Mouse (Mus musculus) left cerebral cortex, adult 9 months (tissue): ENCODE results near the gene Lrrc49.

Experiments
- DNase-seq, 2 experiments: peaks; one replicate each; pipeline ENCODE4 v3.0.0; 2022; ENCODE audit warnings: low spot score in 2 of 2

Lrrc49 gene

DNA sequence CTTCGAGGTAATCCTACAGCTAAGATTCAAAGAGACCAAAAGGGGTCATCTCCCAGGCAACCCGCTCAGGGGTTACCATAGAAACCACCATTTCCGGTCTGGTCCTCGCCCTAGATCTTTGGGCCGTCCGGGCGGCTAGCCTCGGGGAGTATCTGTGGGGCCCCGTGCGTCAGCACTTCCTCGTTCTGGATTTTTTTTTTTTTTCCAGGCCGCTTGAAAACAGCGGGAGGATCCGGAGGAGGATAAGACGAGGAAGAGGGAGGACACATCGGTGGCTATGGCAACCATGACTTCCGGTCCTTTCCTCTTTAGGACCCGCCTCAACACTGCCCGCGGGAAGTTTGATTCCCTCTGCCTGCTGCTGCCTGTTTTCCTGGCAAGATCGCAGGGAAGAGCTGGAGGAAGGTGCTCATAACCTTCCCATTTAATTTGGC is at the start of gene Lrrc49:
Gene Lrrc49, minus strand, starts transcription at position 268 of the 434 bp plus-strand sequence.
- peak; percentile 83 to 91 for DNase-seq

DNA sequence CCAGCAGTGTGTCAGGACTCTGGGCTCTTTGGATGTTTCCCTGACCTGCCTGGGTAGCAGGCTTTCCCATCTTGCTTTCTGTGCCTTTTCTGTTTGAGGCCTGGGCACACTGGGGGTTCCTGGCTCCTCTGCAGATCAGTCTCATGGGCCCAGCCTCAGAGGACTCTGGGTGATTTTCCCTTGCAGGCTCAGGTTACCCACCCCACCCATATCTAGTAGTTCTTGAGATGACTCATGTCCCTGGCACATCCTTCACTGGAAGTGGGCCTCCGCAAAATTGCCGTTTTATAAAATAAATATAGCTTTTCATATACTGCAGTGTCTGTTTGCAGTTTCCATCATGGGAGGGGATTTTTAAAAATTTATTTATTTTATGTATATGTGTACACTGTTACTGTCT is 46.4 kb upstream of the Lrrc49 start:
- DNase-seq = peak in 1 of 2 experiments; percentile 47

DNA sequence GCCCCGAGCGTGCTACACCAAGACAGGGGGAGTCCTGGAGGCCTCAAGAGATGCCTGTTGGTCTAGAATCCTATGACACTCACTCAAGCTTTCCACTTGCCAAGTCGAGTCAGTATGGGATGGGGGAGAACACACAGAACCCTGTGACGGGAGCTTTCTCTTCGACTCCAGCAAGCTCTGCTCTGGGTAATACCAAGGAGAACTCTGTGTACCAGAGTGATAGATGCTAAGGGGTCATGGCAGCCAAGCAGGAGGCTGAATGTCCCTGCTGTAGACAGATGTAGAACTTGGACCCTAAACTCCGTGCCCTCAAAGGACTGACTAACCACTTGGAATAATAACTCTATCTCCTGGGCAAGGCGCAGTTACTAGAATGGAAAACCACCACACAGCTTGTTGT is 37.0 kb upstream of the Lrrc49 start:
- DNase-seq = no peak

DNA sequence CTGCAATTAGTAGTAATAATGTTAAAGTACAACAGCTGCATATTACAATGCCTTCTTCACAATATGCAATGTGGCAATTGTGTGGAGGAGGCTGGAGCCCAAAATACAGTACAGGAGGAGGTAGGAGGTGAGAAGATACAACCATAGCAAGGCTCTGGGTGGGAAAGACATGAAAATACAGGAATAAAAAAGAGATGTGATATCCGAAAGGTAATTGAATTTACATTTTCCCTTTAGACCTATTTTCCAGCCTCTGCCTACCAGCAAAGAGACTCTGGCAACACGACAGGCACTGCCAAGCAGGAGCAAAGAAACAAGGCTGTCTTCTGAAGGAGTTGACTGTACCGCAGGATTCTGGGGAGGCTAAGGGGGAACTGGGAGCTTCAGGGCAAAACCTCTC is 31.7 kb upstream of the Lrrc49 start:
- DNase-seq = no peak

DNA sequence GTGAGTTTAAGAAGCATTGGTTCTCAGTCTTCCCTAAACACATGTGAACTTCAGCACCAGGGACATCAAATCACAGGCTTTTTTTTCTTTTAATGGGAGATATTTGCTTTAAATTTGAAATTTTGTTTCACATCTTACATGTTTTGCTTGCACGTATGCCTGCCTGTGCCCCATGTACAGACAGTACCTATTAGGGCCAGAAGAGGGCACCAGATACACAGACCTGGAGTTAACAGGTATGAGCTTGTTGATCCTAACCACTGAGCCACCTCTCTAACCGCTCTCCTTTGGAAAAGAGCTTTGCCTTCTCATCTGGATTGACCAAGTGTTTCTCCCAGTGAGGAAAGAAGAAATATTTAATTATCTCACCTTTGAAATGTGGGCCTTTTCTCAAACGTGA is 30.3 kb upstream of the Lrrc49 start:
- DNase-seq = peak in 1 of 2 experiments; percentile 48

DNA sequence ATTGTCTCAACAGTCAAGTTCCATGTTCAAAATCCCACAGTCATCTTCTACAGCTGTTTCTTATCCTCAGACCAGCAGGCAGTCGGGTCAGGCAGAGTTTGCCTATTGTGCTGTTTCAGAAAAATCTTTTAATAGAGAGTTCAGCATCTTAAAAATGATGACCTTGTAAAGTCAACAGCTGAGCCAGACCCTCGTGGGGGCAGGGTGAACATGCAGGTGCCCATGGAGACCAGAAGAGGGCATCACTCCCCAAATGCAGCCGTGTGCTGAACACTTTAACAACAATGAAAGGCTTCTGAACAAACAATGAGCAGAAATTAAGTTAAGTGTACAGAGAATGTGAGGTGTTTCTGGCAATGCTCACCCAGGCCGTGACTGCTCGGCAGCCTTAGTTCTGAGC is 27.9 kb upstream of the Lrrc49 start:
- DNase-seq = no peak

DNA sequence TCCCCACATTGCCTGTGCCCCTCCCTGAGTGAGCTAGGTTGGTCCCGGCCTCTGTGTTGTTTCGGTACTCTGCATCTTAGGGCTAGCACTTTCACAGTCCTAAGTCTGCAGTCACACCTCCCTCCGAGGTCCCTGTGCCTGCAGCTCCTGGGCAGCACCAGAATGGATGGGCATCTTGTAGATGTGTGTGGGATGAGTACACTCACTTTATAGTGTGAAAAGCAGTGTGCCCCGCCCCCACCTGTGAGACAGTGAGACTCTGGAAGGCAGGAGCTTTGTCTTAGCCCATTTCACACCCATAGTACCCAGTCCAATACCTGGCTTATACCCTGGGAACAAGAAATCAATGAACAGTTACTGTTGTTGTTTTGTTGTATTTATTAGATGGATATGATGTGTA is 27.3 kb upstream of the Lrrc49 start:
- DNase-seq = peak in 1 of 2 experiments; percentile 57

DNA sequence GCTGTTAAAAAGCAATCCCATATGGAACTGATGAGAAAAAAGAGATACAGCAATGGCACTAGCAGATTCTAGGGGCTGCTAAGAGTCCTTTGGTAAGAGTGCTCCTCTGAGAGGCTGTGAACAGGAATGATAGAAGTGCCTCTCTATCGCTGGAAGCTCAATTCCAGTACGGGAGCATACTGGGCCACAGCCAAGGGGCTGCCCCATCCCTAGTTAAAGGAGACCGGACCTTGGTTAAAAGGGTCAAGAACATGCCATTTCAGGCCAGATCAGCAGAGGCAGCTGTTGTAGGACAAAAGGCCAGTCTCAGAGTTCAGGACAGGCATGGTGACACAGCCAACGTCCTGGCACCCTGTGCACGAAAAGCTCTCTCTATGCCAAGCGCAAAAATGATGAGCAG is 26.2 kb upstream of the Lrrc49 start:
- DNase-seq = peak in 1 of 2 experiments; percentile 44

DNA sequence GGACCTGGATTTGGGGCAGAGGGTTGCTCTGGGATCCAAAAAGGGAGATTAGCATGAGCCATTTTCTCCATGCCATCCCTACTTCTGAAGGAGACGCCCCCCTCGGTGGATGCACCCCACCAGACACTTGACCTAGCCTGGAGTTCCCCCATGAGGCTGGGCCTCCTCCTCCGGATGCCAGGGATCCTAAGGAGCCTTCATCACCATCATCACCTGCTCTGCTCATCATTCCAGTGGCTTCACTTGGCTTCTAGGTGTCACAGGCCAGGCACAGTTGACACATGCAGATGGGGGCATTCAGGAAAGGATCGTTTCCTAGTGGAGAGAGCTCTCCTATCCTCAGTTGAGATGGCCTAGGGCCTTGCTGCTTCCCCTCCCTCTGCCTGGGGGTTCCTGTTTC is 25.7 kb upstream of the Lrrc49 start:
- no peak for DNase-seq

DNA sequence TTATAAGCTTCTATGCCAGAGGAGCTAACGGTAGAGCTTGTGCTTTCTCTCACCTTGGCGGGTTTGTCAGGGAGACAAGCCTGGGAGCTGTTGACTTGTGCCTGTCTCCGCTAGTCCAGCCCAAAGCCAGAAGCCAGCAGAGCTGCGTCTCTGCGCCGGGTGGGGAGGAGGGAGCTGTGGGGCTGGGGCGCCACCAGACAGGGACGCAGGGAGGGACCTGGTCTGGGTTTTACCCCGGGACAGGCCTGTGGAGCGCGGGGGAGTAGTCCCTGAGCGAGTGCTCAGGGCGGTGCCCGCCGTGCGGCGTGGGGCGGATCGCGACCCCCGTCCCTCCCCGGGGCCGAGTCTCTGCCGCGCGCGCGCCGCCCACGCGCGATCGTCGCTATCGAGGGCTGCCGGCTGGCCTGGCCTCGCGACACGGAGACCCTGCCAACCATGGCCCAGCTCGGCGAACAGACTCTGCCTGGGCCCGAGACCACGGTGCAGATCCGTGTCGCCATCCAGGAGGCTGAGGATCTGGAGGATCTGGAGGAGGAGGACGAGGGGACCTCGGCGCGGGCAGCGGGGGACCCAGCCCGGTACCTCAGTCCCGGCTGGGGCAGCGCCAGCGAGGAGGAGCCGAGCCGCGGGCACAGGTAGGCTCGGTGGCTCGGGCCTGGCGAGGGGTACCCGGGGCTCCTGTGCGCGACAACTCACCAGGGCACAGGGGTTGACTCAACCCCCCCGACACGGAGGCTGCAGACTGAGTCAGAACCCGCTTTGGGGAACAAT is 25.0 kb upstream of the Lrrc49 start, which contains the start of gene Larp6:
Gene Larp6, plus strand, starts transcription at position 219 of the 771 bp plus-strand sequence.
- peak in 1 of 2 experiments; percentile 67 for DNase-seq

DNA sequence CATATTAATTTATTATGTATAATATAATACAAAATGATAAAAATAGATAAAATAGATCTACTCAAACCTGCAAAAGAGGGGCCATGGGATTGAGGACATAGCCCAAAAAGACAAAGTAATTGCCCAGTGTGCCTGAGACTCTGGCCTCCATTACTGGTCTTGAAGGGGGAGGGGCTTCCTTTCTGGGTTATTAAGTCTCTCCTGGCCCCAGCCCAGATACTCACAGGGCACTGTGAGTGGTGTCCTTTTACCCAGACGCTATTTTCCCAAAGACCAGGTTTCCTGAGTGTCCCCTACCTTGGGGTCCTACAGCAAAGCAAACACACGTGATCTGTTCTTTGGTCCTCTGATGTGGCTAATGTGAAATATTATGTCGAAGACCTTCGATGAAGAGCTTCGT is 24.1 kb upstream of the Lrrc49 start:
- DNase-seq = no peak

DNA sequence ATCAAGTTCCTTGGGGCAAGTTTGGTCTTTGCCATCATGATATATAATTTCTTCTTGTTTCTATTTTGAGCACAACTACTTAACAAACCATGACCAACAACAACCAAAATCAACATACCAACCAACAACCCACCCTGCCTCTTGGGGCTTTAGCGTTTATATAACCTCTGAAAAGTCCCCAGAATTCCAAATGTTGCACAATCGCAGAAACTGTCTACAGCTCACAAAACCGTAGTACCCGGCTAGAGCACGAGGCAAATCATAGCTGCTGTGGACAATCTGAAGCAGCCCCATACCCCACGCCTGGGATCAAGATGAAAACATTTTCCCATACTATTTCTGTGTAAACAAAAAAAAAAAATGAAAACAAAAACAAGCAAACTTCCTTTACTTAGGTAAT is 21.8 kb upstream of the Lrrc49 start:
- no peak for DNase-seq

DNA sequence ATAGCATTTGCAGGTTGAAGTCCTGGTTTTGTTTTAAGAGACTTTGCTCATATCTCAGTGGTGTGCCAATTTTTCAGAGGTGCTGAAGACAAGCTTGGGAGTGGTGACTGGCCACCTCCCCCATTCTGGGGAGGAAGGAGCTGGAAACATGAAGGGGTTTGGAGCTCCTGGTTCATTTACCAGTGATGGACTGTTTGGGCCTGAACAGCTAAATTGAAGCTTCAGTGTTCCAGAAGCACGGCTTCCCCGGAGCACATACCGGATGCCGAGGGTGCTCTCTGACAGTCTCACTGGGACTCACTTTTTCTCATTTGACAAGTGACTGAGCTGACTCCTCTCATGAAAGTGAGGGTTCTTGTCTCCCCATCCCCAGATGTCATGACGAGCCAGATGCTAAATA is 20.6 kb upstream of the Lrrc49 start:
- no peak for DNase-seq

DNA sequence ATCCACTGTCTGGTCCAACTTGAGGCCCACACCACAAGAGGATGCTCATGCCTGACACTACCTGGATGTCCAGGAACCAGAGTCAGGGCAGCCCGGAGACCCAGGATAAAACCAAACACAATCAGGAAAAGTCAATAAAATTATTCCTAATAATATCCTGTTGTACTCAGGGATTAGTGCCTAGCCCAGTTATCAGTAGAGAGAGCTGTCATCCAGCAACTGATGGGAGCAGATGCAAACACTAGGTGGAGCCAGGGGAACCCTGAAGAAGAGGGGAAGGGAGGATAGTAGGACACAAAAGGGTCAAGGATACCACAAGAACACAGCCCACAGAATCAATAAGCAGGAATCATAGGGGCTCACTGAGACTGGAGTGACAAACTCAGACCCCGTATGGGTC is 19.6 kb upstream of the Lrrc49 start:
- no peak for DNase-seq

DNA sequence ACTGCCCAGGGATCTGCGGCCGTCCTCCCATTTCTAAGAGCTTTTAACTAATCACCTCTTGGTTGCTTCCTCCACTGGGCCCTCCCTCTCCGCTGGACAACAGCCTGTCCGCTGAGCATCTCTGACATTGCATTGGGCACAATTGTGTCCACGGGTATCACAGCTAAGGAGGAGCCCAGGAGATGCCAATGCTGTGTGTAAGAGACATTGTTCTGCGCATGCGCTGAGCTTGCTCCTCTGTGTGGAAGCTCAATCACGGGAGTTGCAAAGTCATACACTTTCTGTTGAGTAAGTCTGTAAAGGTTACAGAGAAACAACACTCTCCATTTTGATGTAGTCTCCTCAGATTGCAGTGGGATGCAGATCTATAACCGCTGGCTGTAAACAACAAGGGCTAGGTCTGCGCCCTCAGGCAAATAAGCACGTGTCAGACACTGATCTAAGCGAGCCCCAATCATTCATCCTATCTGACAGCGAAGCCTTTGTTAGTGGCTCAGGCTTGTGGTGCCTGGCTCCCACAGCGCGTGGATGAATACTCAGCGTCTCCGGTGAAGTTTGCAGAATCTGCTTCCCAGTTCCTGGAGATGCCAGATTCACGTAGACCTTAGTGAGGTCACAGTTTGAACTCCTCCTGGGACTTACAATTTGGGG is 11.7 kb upstream of the Lrrc49 start:
- no peak for DNase-seq

DNA sequence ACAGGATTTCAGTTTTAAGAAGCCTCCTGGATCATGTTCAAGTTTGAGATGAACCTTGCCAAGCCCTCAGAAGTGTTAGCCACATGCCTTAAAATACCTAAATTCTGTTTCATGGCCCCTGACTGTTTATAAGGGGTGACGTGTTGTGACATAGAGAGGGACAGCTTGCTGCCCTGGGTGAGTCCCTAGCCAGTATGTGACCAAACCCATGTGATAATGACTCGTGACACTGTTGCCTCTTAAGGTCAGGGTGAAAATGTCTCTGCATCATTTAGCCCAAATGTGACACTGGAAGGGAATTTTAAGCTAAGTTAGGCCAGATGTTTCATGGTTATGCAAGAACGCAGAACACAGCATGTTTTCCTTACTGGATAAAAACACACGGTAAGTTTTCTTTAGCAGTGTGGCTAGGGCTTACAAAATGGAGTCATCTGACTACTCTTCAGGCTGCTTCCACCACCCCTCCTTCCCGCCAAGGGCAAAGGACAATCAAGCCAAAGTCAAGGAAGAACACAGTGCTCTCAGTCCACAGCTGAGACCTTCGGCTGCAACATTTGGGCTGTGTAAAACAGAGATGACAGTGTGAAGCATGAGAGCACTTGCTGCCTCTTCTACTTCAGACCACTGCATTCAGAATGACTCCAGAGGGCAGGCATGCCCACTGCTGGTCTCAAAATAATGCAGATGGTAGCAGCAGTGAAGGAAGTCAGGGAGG is 8.5 kb upstream of the Lrrc49 start:
- DNase-seq = no peak

DNA sequence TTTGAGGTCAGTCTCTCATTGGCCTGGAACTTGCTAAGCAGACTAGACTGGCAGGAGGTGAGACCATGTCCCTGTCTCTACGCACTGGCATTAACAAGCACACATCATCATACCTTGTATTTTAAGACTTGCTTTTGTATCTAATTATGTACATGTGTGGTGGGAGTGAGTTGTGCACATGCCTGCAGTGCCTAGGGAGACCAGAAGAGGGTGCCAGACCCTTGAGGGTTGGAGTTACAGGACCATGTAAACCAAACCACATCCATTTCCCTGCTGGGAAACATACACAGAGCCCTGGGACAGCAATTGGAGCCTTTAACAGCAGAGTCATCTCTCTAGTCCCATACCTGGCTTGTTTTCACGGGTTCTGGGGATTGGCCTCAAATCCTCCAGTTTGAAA is 6.0 kb upstream of the Lrrc49 start:
- DNase-seq = no peak

DNA sequence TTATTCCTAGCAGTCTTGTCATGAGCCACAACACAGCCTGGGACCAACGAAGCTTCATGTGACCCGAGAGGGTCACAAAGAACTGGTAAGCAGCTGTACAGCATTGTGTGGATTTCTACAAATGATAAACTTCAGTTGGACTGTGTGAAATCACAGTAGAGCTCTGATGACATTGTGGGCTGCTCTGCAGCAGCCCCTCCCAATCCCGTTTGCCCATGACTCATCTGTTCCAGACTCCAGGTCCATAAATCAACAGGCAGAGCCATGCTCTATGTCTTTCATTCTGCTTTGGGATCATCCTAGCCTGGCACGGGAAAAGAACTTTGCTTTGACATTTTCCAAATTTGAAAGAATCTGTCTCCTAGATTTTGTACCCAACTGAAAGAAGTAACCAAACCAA is 4.7 kb upstream of the Lrrc49 start:
- DNase-seq = no peak

DNA sequence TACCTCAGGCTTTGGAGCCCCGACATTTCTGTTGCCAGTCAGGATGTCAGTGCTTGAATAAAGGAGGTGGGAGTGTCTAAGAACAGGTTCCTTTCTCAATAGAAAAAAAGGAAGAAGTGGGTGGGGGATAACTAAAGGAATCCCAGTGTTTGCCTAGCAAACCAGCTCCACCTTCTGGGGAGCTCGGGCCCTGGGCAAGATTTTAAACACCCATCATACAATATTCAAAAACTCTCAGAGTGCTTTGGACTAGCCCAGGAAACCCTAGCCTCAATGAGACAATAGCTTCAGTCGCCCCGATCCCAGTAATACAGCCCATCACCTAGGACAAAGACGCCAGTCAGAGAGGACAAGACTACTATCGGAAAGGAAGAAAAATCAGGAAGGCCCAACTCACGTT is 543 bp downstream of the Lrrc49 start:
- DNase-seq = peak in 1 of 2 experiments; percentile 69

DNA sequence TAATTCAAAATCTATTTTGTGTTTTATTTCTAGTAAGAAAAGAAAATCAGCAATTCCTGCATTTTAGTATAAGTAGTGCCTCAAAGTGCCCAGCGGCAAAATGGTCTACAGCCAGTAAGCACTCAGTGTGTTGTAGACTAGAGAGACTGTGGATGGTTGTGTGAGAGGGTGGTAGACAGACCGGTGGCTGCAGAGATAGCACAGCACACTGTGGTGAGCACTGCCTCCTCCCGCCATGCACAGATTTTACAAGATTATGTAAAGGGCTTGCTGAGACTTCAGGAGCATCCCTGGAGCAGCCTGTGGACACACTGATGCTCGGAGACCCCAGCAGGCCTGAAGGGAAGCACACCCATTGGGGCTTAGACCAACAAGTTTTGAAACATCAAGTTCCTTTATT is 5.2 kb downstream of the Lrrc49 start:
- DNase-seq = no peak

DNA sequence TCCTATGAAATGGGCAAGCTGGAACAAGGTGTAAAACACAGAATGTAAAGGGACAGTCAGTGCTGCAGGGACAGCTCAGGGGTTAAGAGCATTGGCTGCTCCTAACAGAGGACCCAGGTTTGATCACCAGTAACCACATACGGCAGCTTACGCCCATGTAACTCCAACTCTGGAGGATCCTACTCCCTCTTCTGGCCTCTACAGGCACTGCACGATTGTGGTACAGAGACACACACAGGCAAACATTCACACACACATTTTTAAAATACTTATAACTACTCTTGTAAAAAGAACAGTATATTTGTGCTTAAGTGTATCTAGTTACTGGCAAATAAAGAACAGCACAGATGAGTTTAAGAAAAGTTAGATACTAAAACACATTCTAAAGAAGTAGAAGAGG is 7.0 kb downstream of the Lrrc49 start:
- DNase-seq = no peak

DNA sequence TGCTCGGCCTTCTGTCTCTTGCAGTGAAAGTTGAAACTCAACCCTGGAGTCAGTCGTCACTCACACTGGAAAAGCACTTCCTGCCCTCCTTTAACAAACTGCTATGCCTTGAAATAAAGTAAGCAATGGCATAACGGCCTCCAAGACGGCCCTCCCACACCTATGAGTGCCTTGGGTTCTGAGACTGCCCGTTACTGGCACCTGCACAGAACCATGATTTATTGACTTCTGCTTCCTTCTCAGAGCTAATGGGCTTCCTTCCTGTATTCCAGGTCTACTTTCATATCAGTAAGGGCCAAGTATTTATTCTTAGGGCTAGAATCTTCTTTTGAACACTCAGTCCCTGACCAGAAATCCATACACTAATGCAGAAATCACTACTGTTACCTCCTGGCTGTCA is 9.0 kb downstream of the Lrrc49 start:
- no peak for DNase-seq

DNA sequence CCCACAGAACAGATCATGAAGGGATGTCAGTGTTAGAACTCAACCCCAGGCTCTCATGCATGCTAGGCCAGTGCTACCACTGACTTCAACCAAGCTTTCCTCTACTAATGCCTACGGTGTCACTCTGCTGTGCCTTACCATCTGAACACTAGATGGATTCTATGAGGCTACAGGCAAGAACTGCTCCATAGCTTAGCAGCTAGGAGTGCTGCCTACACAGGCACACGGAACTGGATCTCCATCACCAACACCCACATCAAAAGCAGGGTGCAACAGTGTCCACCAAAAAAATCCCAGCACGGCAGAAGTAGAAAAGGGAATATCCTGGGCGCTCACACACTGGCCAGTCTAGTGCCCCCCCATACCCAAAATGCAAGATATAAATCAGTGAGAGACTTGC is 11.5 kb downstream of the Lrrc49 start:
- DNase-seq = no peak
